Mouse (Mus musculus) neural tube, embryonic 15.5 days (tissue): ENCODE data around the gene Fpr2. TPM values are rescaled to one million over a fixed set of nuclear protein-coding genes. Genes with fewer than 3 reads are reported as not detected.

Experiments used
- ATAC-seq: fragments of 200-750 bp; cut with Nextera tagmentation; 2 replicates; pipeline ENCODE4 v1.8.0; 2017; ENCODE audit warnings: mild to moderate bottlenecking, moderate TSS enrichment, moderate library complexity; ENCODE audit not compliant: low FRiP score
- H3K27ac ChIP-seq: fragments of 300-500 bp; sonication (generic); replicated peaks from 2 replicates; pipeline ENCODE4 v1.5.1; 2015; ENCODE audit warnings: mild to moderate bottlenecking, inconsistent platforms
- H3K27me3 ChIP-seq: fragments of 300-500 bp; sonication (generic); replicated peaks from 2 replicates; pipeline ENCODE4 v1.6.1; 2015; ENCODE audit warnings: inconsistent platforms
- H3K36me3 ChIP-seq: fragments of 300-500 bp; sonication (generic); 2 replicates; pipeline ENCODE4 v1.6.1; 2015; ENCODE audit warnings: inconsistent platforms
- H3K4me1 ChIP-seq: fragments of 300-500 bp; sonication (generic); 2 replicates; pipeline ENCODE4 v1.6.1; 2015; ENCODE audit warnings: inconsistent platforms
- H3K4me2 ChIP-seq: fragments of 300-500 bp; sonication (generic); 2 replicates; pipeline ENCODE4 v1.6.1; 2015; ENCODE audit warnings: inconsistent platforms, mild to moderate bottlenecking, moderate library complexity
- H3K4me3 ChIP-seq: fragments of 300-500 bp; sonication (generic); replicated peaks from 2 replicates; pipeline ENCODE4 v1.5.1; 2015; ENCODE audit warnings: mild to moderate bottlenecking, inconsistent platforms
- H3K9ac ChIP-seq: fragments of 300-500 bp; sonication (generic); replicated peaks from 2 replicates; pipeline ENCODE4 v1.6.1; 2015; ENCODE audit warnings: mild to moderate bottlenecking, inconsistent platforms
- H3K9me3 ChIP-seq: fragments of 300-500 bp; sonication (generic); replicated peaks from 2 replicates; pipeline ENCODE4 v1.6.1; 2016; ENCODE audit warnings: inconsistent platforms
- WGBS: fragments of 180-500 bp; shearing (Covaris S2); methylation state at CpG from one replicate; pipeline ENCODE4 v1.1.7; 2015; ENCODE audit warnings: mixed read lengths; 5-methylcytosine and 5-hydroxymethylcytosine counted together
- polyA plus RNA-seq: library from polyadenylated mRNA; unstranded; fragments of >200 nt; fragmentation: Nextera tagmentation; extraction: Ambion mirVana; gene quantifications from 2 replicates; pipeline ENCODE4 v1.2.1, GENCODE M21; 2015

The Fpr2 gene
- polyA plus RNA-seq, 1 experiment from 2014 or later = 0.44 TPM

GRCm38 (mm10) chr17:17856612-17857011, 31.0 kb upstream of the Fpr2 start:
- WGBS = 63% methylated on average over 1 of the region's 1 CpGs
- no peak for ATAC-seq
- no peak overlapping the region for H3K27ac ChIP-seq
- no peaks in the 10 kb centered on the region for H3K36me3 ChIP-seq
- H3K4me2 ChIP-seq = no peak overlapping the region
- H3K27me3 ChIP-seq = no peaks in the 10 kb centered on the region
- H3K9ac ChIP-seq = no peak overlapping the region
- H3K4me3 ChIP-seq = no peak overlapping the region
- no peaks in the 10 kb centered on the region for H3K4me1 ChIP-seq
- H3K9me3 ChIP-seq = no peaks in the 10 kb centered on the region

DNA sequence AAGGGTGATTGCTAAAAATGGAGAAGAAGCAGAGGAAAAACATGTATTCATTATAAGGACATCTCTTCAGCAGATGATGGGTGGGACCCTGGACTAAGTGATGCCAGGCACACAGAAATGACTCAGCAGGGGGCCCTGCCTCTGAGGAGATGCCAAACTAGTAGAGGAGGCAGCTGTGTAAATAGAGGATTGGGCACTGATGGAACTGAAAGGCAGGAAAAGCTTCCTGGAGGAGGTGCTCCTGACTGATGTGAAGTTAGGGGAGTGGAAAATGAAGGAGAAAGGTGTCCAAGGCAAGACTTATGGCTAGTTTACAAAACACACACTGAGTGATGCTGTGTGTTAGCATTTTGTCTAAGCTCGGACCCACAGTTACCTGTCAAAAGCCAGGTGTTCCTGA, 30.2 kb upstream of the Fpr2 start:
- Histone ChIP-seq H3K4me2 (no peak overlapping the region), H3K9me3 (no peaks in the 10 kb centered on the region), H3K4me3 (no peak overlapping the region), H3K27me3 (no peaks in the 10 kb centered on the region), H3K9ac (no peak overlapping the region), H3K4me1 (no peaks in the 10 kb centered on the region), H3K36me3 (no peaks in the 10 kb centered on the region; the same call in 1 of the 2 replicates), H3K27ac (no peak overlapping the region)
- ATAC-seq = no peak
- 90% methylated on average over 1 of the region's 1 CpGs for WGBS

DNA sequence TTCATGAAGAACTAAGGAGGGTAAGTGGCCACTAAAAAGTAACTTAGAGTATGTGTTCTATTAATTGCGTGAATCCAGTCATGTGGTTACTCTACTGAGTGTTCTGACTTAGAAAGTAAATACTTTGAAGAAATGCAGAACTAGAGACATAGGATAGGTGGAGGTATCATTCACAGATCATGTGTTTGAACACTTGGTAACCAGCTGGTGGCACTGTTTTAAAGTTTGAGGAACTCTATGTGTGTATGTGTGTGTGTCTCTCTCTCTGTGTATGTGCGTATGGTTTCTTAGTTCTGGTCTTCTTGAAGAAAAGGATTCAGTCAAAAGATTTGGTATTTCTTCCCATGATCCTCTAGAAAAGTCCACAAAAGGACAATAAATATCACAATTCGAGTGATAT, 27.5 kb upstream of the Fpr2 start:
- Histone ChIP-seq H3K36me3 (peaks cover 16% of the 10 kb centered on the region), H3K4me3 (no peak overlapping the region), H3K27ac (no peak overlapping the region), H3K4me2 (no peak overlapping the region), H3K9me3 (no peaks in the 10 kb centered on the region), H3K9ac (no peak overlapping the region), H3K27me3 (no peaks in the 10 kb centered on the region), H3K4me1 (no peaks in the 10 kb centered on the region)
- 91% methylated on average over 3 of the region's 3 CpGs for WGBS
- ATAC-seq = no peak

- Histone ChIP-seq H3K4me1 (no peaks in the 10 kb centered on the region), H3K36me3 (peaks cover 17% of the 10 kb centered on the region), H3K27me3 (no peaks in the 10 kb centered on the region), H3K4me2 (no peak overlapping the region), H3K9ac (no peak overlapping the region), H3K27ac (no peak overlapping the region), H3K9me3 (no peaks in the 10 kb centered on the region), H3K4me3 (no peak overlapping the region)
- 83% methylated on average over 1 of the region's 1 CpGs for WGBS
- ATAC-seq = no peak
Measured at GRCm38 (mm10) chr17:17862360-17862759, 25.3 kb upstream of the Fpr2 start.

DNA sequence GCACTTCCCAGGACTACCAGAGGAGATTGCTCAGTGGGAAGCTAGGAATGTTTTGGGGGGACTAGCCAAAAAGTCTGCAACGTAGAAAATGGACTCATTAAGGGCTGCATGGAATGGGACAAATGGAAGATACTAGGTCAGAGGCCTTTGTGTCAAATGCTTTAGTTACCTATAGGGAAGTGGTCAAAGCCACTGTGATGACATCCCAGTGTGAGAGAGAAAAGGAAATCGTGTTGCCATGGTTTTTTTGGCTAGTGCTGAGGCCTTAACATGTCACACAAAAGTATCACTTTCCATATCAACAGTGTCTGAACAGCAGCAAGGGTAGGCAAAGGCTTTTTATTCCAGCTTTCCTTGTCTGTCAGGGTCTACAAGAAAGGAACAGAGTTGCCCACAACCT, 22.5 kb upstream of the Fpr2 start:
- 55% methylated on average over 2 of the region's 2 CpGs for WGBS
- H3K9ac ChIP-seq = no peak overlapping the region
- ATAC-seq = no peak
- H3K27ac ChIP-seq = no peak overlapping the region
- peaks cover 17% of the 10 kb centered on the region for H3K36me3 ChIP-seq
- no peak overlapping the region for H3K4me3 ChIP-seq
- H3K4me2 ChIP-seq = no peak overlapping the region
- no peaks in the 10 kb centered on the region for H3K27me3 ChIP-seq
- H3K9me3 ChIP-seq = no peaks in the 10 kb centered on the region
- no peaks in the 10 kb centered on the region for H3K4me1 ChIP-seq

GRCm38 (mm10) chr17:17866801-17867469, 20.7 kb upstream of the Fpr2 start:
- Histone ChIP-seq H3K4me1 (no peaks in the 10 kb centered on the region), H3K9me3 (no peaks in the 10 kb centered on the region), H3K4me3 (no peak overlapping the region), H3K4me2 (no peak overlapping the region), H3K27me3 (no peaks in the 10 kb centered on the region), H3K27ac (no peak overlapping the region), H3K36me3 (peaks cover 17% of the 10 kb centered on the region), H3K9ac (no peak overlapping the region)
- 87% methylated on average over 11 of the region's 11 CpGs for WGBS
- ATAC-seq = no peak

DNA sequence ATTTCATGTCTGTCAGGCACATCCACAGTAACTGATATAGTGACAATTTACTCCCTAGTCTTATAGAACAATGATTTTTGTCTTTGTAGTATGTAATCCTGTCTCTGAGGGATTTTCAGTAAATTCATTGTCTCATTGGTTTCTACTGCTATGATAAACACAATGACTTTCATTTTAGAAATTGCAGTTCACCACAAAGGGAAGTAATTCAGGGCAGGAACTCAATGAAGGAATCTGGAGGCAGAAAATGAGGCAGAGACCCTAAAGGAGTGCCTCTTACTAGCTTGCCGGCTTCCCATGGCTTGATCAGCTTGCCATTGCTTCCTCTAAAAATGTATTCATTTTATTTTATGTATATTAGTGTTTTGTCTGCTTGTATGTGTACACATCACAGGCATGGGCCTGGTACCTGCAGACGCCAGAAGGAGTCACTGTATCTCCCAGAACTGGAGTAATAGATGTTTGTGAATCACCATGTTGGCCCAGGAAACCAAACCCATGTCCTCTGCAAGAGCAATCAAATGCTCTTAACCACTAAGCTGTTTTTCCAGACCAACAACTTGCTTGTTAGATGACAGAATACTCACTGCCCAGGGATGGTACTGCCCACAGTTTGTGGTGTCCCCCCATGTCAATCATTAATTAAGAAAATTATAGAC, 16.6 kb upstream of the Fpr2 start:
- Histone ChIP-seq H3K9me3 (peaks cover 5% of the 10 kb centered on the region; the same call in 1 of the 2 replicates), H3K27ac (no peak overlapping the region), H3K4me3 (no peak overlapping the region), H3K27me3 (no peaks in the 10 kb centered on the region), H3K36me3 (no peaks in the 10 kb centered on the region), H3K9ac (no peak overlapping the region), H3K4me1 (no peaks in the 10 kb centered on the region), H3K4me2 (no peak overlapping the region)
- 79% methylated on average over 2 of the region's 2 CpGs for WGBS
- no peak for ATAC-seq

GRCm38 (mm10) chr17:17871697-17872096, 15.9 kb upstream of the Fpr2 start:
- no peak overlapping the region for H3K4me2 ChIP-seq
- 83% methylated on average over 2 of the region's 2 CpGs for WGBS
- no peak for ATAC-seq
- no peaks in the 10 kb centered on the region for H3K27me3 ChIP-seq
- H3K9me3 ChIP-seq = peaks cover 5% of the 10 kb centered on the region; the same call in 1 of the 2 replicates
- no peak overlapping the region for H3K4me3 ChIP-seq
- no peaks in the 10 kb centered on the region for H3K4me1 ChIP-seq
- H3K36me3 ChIP-seq = no peaks in the 10 kb centered on the region
- no peak overlapping the region for H3K9ac ChIP-seq
- H3K27ac ChIP-seq = no peak overlapping the region

DNA sequence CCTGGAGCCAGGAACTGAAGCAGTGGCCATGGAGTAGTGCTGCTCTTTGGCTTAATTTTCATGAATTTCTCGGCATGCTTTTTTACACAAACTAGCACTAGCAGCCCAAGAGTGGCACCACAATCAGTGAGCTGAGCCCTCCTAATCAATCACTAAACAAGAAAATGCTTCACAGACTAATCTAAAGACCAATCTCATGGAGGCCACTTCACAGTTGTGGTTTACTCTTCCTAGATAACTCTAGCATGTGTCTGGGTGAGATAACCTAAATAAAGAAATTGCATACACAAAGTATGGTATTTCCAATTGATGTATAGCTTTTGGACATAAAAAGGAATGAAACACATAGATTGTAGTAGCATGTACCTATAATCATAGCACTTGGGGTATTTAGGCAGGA, 8.3 kb upstream of the Fpr2 start:
- H3K4me1 ChIP-seq = no peaks in the 10 kb centered on the region
- H3K27ac ChIP-seq = no peak overlapping the region
- no peak for ATAC-seq
- 97% methylated on average over 1 of the region's 1 CpGs for WGBS
- no peak overlapping the region for H3K4me2 ChIP-seq
- H3K36me3 ChIP-seq = no peaks in the 10 kb centered on the region
- no peak overlapping the region for H3K4me3 ChIP-seq
- H3K9ac ChIP-seq = no peak overlapping the region
- H3K27me3 ChIP-seq = no peaks in the 10 kb centered on the region
- H3K9me3 ChIP-seq = no peaks in the 10 kb centered on the region

DNA sequence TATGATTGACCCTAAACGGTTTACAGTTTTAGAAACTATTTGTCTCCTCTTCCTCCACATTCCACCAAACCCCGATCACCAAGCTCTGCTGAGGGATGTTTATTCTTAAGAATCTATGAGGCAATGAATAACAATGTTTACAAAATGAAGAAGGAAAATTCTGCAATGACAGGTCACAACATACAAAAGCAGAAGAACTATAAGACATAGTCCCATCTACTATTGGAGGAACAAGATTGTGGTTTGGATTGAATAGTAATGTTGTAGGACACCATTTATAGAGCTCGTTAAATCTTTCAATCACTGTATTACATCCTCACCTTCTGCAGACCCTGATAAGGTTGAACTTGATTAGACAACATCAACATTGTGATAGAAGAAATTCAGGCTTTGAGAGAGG, 5.0 kb upstream of the Fpr2 start:
- 86% methylated on average over 3 of the region's 3 CpGs for WGBS
- no peak overlapping the region for H3K27ac ChIP-seq
- ATAC-seq = no peak
- H3K4me1 ChIP-seq = no peaks in the 10 kb centered on the region
- no peak overlapping the region for H3K9ac ChIP-seq
- no peaks in the 10 kb centered on the region for H3K27me3 ChIP-seq
- no peak overlapping the region for H3K4me2 ChIP-seq
- no peak overlapping the region for H3K4me3 ChIP-seq
- no peaks in the 10 kb centered on the region for H3K36me3 ChIP-seq
- H3K9me3 ChIP-seq = no peaks in the 10 kb centered on the region

DNA sequence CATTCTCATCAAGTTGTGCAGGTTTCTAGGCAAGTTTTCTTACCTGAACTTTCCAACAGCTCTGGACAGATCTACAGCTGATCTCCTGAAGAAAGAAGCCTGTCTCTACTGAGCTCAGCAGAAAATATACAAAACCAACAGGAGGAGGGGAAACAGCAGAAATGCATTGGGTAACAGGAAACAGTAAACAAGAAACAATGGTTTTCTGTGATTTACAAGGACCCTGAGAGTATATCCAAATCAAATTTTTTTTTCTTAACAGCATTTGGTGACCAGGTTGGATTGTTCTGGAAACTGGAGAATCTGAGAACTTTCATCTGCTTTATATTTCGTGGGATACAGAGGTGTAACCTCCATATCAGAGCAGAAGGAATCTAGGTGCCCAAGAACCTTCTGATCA, 3.8 kb upstream of the Fpr2 start, which contains the start of gene Fpr1:
TSS of gene Fpr1 (minus strand) at position 101 of the 400 bp plus-strand sequence.
- Histone ChIP-seq H3K27ac (no peak within 1 kb of the TSS), H3K4me1 (no peaks in the 10 kb centered on the region), H3K4me3 (no peak within 1 kb of the TSS), H3K27me3 (no peaks in the 10 kb centered on the region), H3K9me3 (no peaks in the 10 kb centered on the region), H3K36me3 (no peaks in the 10 kb centered on the region), H3K9ac (no peak within 1 kb of the TSS), H3K4me2 (no peak within 1 kb of the TSS)
- WGBS = 56% methylated on average over 1 of the region's 1 CpGs
- ATAC-seq = no peak

- Histone ChIP-seq H3K27ac (no peak overlapping the region), H3K4me3 (no peak overlapping the region), H3K36me3 (no peaks in the 10 kb centered on the region), H3K9me3 (no peaks in the 10 kb centered on the region), H3K9ac (no peak overlapping the region), H3K27me3 (no peaks in the 10 kb centered on the region), H3K4me1 (no peaks in the 10 kb centered on the region), H3K4me2 (no peak overlapping the region)
- WGBS = 90% methylated on average over 2 of the region's 2 CpGs
- ATAC-seq = no peak
Measured at GRCm38 (mm10) chr17:17889732-17890425, 2.3 kb downstream of the Fpr2 start.
